Mouse (Mus musculus) hindbrain, postnatal 0 days (tissue): Measurements from ENCODE around the gene Rhbg. TPM values are rescaled to one million over a fixed set of nuclear protein-coding genes. Genes with fewer than 3 reads are reported as not detected.

Experiments used
- ATAC-seq: fragments of 200-750 bp; cut with Nextera tagmentation; 2 replicates; pipeline ENCODE4 v1.8.0; 2017; ENCODE audit warnings: mild to moderate bottlenecking, moderate TSS enrichment, moderate library complexity
- DNase-seq: peaks from one replicate; pipeline ENCODE4 v3.0.0-alpha.2; 2015; ENCODE audit warnings: low spot score
- H3K27ac ChIP-seq: fragments of 300-500 bp; sonication (generic); 2 replicates; pipeline ENCODE4 v1.5.1; 2014; ENCODE audit warnings: mild to moderate bottlenecking
- H3K27me3 ChIP-seq: fragments of 300-500 bp; sonication (generic); 2 replicates; pipeline ENCODE4 v1.6.1; 2014; ENCODE audit warnings: low read length, mixed read lengths; ENCODE audit not compliant: insufficient read depth
- H3K36me3 ChIP-seq: fragments of 300-500 bp; sonication (generic); 2 replicates; pipeline ENCODE4 v1.6.1; 2014; ENCODE audit warnings: low read length, mixed read lengths; ENCODE audit not compliant: insufficient read depth
- H3K4me1 ChIP-seq: fragments of 300-500 bp; sonication (generic); 2 replicates; pipeline ENCODE4 v1.6.1; 2014; ENCODE audit warnings: antibody characterized with exemption, low read length, mixed read lengths; ENCODE audit not compliant: insufficient read depth
- H3K4me2 ChIP-seq: fragments of 300-500 bp; sonication (generic); 2 replicates; pipeline ENCODE4 v1.6.1; 2014; ENCODE audit warnings: low read depth, mild to moderate bottlenecking, low read length, moderate library complexity, mixed read lengths
- H3K4me3 ChIP-seq: fragments of 300-500 bp; sonication (generic); 2 replicates; pipeline ENCODE4 v1.5.1; 2014; ENCODE audit warnings: low read length
- H3K9ac ChIP-seq: fragments of 300-500 bp; sonication (generic); replicated peaks from 2 replicates; pipeline ENCODE4 v1.6.1; 2014; ENCODE audit warnings: mild to moderate bottlenecking, low read length, moderate library complexity, mixed read lengths
- H3K9me3 ChIP-seq: fragments of 300-500 bp; sonication (generic); 2 replicates; pipeline ENCODE4 v1.6.1; 2016; ENCODE audit warnings: low read length, mixed read lengths
- CTCF ChIP-seq: IDR thresholded peaks from 2 replicates; pipeline ENCODE4 v1.5.1; 2016; ENCODE audit warnings: antibody characterized with exemption, control low read depth, low read depth
- WGBS: fragments of 180-500 bp; shearing (Covaris S2); extraction: QIAGEN DNeasy Blood & Tissue Kit; methylation state at CpG from one replicate; pipeline ENCODE4 v1.1.7; 2014; 5-methylcytosine and 5-hydroxymethylcytosine counted together
- polyA plus RNA-seq: library from polyadenylated mRNA; unstranded; fragments of >200 nt; fragmentation: Nextera tagmentation; extraction: Ambion mirVana; gene quantifications from 2 replicates; pipeline ENCODE4 v1.2.1, GENCODE M21; 2015
- total RNA-seq: library from RNA; depleted of rRNA; stranded (reverse); fragments of >200 nt; gene quantifications from 2 replicates; pipeline ENCODE4 v1.2.3, GENCODE M21; 2014

Rhbg gene
- total and polyA plus RNA-seq, 2 experiments from 2014 or later: 0.43 to 0.94 TPM

DNA sequence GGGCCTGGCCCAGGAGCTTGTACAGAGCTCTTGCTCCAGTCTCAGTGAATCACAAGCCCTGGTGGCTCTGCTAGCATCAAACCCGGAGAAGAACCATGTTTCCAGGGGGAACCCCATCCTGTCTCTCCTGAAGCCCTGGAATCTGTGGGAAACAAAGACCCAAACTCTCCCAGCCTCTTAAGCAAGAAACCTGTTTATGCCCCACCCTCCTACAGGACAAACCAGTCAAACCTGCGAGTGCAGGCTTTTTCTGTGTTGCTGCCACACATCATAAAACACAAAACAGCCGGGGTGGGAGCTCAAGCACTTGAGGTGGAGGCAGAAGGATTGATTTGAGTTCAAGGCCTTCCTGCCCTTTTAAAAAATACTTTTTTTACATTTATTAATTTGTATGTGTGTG lies 7.8 kb upstream of the Rhbg start:
- Histone ChIP-seq H3K4me2 (no peak overlapping the region), H3K27ac (no peak overlapping the region), H3K36me3 (no peaks in the 10 kb centered on the region), H3K9me3 (no peaks in the 10 kb centered on the region), H3K4me1 (no peaks in the 10 kb centered on the region), H3K9ac (no peak overlapping the region), H3K4me3 (no peak overlapping the region), H3K27me3 (no peaks in the 10 kb centered on the region)
- no peak for DNase-seq
- ATAC-seq: no peak
- TF ChIP-seq CTCF: no peak
- WGBS: 85% methylated on average over 3 of the region's 3 CpGs

DNA sequence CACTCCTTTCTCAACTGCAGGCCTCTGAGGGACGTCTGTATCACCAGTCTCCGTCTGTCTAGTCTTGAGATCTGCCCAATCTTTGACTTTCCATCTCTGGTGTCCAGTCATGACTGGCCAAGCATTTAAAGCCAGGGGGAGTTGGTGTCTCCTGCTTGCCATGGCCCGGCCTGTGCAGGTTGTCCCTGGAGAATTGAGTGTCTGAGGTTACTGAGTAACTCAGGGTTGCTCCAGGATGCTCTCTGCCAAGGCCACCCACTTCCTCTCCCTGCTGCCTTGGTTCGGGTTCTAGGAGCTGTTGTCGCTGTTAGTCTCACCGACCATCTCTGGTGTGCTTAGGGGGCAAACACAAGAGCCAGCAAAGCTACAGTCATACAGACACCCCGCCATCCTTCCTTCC lies 1.9 kb upstream of the Rhbg start:
- WGBS: 78% methylated on average over 7 of the region's 7 CpGs
- TF ChIP-seq CTCF: no peak
- no peak overlapping the region for H3K9ac ChIP-seq
- H3K4me3 ChIP-seq: no peak overlapping the region
- no peaks in the 10 kb centered on the region for H3K9me3 ChIP-seq
- H3K27ac ChIP-seq: no peak overlapping the region
- no peak overlapping the region for H3K4me2 ChIP-seq
- DNase-seq: no peak
- H3K36me3 ChIP-seq: no peaks in the 10 kb centered on the region
- no peaks in the 10 kb centered on the region; the same call in 1 of the 2 replicates for H3K27me3 ChIP-seq
- ATAC-seq: no peak
- peaks cover 8% of the 10 kb centered on the region; the same call in 1 of the 2 replicates for H3K4me1 ChIP-seq

GRCm38 (mm10) chr3:88255950-88256349 lies 1.4 kb upstream of the Rhbg start:
- Histone ChIP-seq H3K4me2 (no peak overlapping the region), H3K27me3 (no peaks in the 10 kb centered on the region; the same call in 1 of the 2 replicates), H3K9me3 (no peaks in the 10 kb centered on the region), H3K4me3 (no peak overlapping the region), H3K9ac (no peak overlapping the region), H3K4me1 (peaks cover 8% of the 10 kb centered on the region; the same call in 1 of the 2 replicates), H3K27ac (no peak overlapping the region), H3K36me3 (no peaks in the 10 kb centered on the region)
- no peak for ATAC-seq
- DNase-seq: no peak
- WGBS: 70% methylated on average over 6 of the region's 6 CpGs
- no peak for TF ChIP-seq CTCF

GRCm38 (mm10) chr3:88252739-88253138 lies 1.8 kb downstream of the Rhbg start:
- H3K27ac ChIP-seq: no peak overlapping the region
- no peaks in the 10 kb centered on the region for H3K9me3 ChIP-seq
- ATAC-seq (no peak), DNase-seq (no peak)
- no peak overlapping the region for H3K4me3 ChIP-seq
- no peaks in the 10 kb centered on the region; the same call in 1 of the 2 replicates for H3K27me3 ChIP-seq
- peaks cover 8% of the 10 kb centered on the region; the same call in 1 of the 2 replicates for H3K4me1 ChIP-seq
- WGBS: 74% methylated on average over 6 of the region's 6 CpGs
- no peak for TF ChIP-seq CTCF
- no peaks in the 10 kb centered on the region for H3K36me3 ChIP-seq
- H3K4me2 ChIP-seq: no peak overlapping the region
- no peak overlapping the region for H3K9ac ChIP-seq

- no peak for TF ChIP-seq CTCF
- no peaks in the 10 kb centered on the region for H3K4me1 ChIP-seq
- 56% methylated on average over 11 of the region's 11 CpGs for WGBS
- no peak overlapping the region for H3K4me2 ChIP-seq
- no peaks in the 10 kb centered on the region for H3K36me3 ChIP-seq
- DNase-seq (no peak), ATAC-seq (no peak)
- H3K27ac ChIP-seq: no peak overlapping the region
- H3K9ac ChIP-seq: no peak overlapping the region; the same call in 1 of the 2 replicates
- no peak overlapping the region for H3K4me3 ChIP-seq
- H3K27me3 ChIP-seq: no peaks in the 10 kb centered on the region; the same call in 1 of the 2 replicates
- H3K9me3 ChIP-seq: no peaks in the 10 kb centered on the region
Measured at GRCm38 (mm10) chr3:88248406-88248805, 6.1 kb downstream of the Rhbg start.

- Histone ChIP-seq H3K9ac (no peak overlapping the region), H3K36me3 (no peaks in the 10 kb centered on the region), H3K27me3 (no peaks in the 10 kb centered on the region), H3K4me3 (no peak overlapping the region), H3K9me3 (no peaks in the 10 kb centered on the region), H3K4me1 (no peaks in the 10 kb centered on the region), H3K4me2 (no peak overlapping the region), H3K27ac (no peak overlapping the region)
- TF ChIP-seq CTCF: no peak
- WGBS: 66% methylated on average over 9 of the region's 9 CpGs
- ATAC-seq: no peak
- no peak for DNase-seq
Measured at GRCm38 (mm10) chr3:88247666-88248065, 6.8 kb downstream of the Rhbg start.

GRCm38 (mm10) chr3:88245811-88246210 lies 8.7 kb downstream of the Rhbg start:
- Histone ChIP-seq H3K4me2 (no peak overlapping the region), H3K9me3 (no peaks in the 10 kb centered on the region), H3K36me3 (no peaks in the 10 kb centered on the region), H3K27ac (no peak overlapping the region), H3K9ac (no peak overlapping the region), H3K4me1 (peaks cover 3% of the 10 kb centered on the region; the same call in 1 of the 2 replicates), H3K27me3 (no peaks in the 10 kb centered on the region; the same call in 1 of the 2 replicates), H3K4me3 (no peak overlapping the region)
- WGBS: 14% methylated on average over 13 of the region's 13 CpGs
- peak; percentile 93 for TF ChIP-seq CTCF
- DNase-seq (peak; percentile 78), ATAC-seq (no peak)
